Mouse (Mus musculus): Measurements from ENCODE around the gene Inhbe. TPM values are rescaled to one million over a fixed set of nuclear protein-coding genes. Genes with fewer than 3 reads are reported as not detected.

Gene Inhbe
- total RNA-seq, 2 experiments from 2014 or later: not detected

DNA sequence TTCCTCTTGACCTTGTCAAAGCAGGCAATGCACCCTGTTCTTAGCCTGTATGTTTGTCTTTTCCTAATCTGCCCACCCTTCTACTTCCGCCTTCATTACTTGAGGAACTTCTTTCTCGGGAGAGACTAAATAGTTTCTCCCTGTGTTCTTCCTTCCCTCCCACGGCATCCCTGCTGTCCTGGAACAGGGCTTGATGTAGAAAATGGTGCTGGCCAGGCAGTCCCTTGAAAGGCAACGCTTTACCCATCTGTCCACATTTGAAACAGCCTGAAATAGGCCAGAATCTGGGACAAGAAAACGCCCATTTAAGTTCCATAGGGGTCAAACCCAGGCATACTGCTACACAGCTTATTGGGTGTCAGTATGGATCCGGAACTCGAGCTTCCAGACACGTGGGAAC is 4.4 kb downstream of the Inhbe start:
- no peak for DNase-seq (ENCODE audit: low spot score)
- intact Hi-C loops (cut with DNase I): loop anchor here (5.0 kb wide), 1 partner anchor 87 kb away; no protein-coding TSS in a partner anchor

DNA sequence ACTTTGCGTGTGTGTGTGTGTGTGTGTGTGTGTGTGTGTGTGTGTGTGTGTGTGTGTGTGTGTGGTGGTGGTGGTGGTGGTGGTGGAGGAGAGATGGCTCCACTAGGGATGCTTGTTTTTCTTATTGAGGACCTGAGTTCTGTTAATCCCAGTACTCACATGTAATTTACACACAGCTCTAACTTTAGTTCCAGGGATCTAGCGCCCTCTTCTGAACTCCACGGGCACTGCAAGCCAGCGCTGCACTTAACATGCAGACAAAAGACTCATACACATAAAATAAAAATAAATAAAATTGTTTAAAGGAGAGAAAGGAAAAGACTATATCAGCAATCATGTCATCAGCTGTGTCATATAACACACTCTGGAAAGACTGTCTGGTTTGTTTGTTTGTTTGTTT is 5.3 kb downstream of the Inhbe start:
- intact Hi-C loops (cut with DNase I): no loop called here
- DNase-seq (ENCODE audit: low spot score): no peak

DNA sequence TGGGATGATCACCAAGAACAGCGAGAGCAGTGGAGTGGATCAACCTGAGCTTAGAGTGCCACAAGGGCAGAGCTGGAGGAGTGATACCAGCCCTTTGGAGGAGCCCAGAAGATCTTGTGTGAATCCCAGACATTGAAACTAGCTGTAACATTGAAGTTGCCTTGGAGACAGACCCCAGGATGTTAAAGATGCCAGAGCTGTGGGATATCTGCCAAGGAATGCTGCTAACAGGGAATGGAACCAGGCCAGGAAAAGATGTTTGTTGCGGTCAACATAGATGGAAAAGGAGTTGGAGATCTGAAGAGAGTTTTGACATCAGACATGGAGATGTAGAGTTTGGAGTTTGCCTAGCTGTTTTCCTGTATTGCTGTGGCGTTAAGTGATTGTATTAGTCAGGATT is 8.0 kb downstream of the Inhbe start:
- DNase-seq (ENCODE audit: low spot score): no peak
- intact Hi-C loops (cut with DNase I): no loop called here

GRCm38 (mm10) chr10:127343029-127343428 is 11.2 kb downstream of the Inhbe start:
- intact Hi-C loops (cut with DNase I): no loop called here
- DNase-seq (ENCODE audit: low spot score): no peak

DNA sequence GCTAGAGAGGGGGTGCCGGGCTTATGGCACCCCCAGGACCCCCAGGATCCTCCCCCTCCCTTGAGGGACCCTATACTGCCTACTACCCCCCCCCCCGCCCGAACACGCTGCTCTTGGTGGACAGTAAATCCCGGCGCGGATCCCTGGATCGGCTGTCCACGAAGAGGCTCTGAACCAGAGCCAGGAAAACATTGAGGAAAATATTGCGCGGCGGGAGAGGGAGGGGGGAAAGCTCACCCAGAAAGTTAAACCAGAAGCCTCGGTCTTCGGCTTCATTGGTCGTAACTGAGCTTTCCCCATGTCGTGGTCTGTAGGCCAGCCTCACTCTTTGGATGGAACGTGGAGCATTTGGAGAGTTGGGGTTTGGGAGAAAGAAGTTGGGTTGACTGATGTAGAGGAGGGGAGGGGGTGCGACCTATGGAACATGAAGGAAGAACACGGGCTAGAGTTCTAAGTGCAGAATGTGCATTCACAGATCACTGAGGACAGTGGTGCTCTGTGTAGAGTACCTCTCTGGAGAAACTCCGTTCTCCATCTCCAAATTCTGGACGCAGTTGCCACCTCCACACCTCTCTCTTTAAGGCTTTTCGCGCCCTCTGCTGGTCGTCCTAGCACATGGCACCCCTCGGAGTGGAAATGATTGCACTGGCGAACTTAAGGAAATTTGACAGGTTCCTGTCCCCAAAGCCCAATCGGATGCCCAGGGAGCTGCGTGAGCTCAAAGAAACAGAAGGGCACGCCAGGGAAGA is 12.1 kb downstream of the Inhbe start, which contains the start of gene Gli1:
Gli1 (minus strand) TSS at position 84 of the 749 bp plus-strand sequence.
- peak; percentile 64 for DNase-seq (ENCODE audit: low spot score)
- intact Hi-C loops (cut with DNase I): no loop called here

DNA sequence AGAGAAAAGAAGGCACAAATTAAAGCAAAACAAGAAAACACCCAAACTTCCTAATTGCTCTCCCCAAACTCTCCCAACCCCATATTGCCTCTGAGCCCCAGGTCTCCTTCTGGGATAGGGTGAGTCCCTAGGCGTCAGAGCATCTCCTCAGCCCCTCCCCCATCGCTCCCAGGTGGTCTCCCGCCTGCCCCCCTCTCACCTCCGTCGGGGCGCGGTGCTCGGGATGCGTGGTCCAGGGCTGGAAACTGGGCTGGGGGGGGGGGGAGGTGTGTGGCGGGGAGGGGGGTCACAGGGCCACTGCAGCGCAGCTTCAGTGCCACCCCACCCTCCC is 12.9 kb downstream of the Inhbe start:
- intact Hi-C loops (cut with DNase I): no loop called here
- DNase-seq (ENCODE audit: low spot score): no peak

DNA sequence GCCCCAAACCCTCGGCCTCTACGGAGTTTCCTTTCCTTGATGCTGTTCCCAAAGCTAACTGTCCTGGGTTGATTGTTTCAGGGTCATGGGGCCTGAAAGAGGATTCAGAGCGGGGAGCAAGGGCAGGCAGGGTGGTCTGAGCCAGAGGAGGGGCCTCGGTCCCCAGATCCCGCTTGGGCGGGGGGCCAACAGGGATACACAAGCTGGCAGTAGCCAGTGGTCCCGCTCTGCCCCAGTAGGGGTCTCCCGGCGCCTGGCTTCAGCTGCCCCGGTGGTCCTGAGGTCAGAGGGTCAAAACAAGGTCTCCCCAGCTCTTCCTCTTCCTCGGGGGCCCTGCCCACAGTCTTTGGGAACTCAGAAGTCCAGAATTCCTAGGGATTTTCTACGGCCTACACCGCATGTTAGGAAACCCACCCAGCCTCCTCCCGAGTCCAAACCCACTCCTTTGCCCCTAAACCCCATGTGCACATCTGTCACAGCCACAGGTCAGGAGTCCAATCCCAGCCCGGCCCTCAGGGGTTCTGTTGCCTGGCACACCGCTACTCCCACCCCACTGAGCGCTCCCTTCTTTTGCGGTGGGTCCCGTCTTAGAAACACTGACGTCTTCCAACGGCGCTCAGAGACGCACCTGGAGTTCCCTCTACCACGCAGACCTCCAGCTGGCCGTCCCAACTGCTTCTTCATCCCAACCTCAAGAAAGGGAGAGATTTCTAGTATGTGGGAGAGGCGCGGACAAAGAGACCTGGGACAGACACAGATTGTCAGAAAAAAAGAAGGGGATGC is 13.4 kb downstream of the Inhbe start:
- no peak for DNase-seq (ENCODE audit: low spot score)
- intact Hi-C loops (cut with DNase I): no loop called here

DNA sequence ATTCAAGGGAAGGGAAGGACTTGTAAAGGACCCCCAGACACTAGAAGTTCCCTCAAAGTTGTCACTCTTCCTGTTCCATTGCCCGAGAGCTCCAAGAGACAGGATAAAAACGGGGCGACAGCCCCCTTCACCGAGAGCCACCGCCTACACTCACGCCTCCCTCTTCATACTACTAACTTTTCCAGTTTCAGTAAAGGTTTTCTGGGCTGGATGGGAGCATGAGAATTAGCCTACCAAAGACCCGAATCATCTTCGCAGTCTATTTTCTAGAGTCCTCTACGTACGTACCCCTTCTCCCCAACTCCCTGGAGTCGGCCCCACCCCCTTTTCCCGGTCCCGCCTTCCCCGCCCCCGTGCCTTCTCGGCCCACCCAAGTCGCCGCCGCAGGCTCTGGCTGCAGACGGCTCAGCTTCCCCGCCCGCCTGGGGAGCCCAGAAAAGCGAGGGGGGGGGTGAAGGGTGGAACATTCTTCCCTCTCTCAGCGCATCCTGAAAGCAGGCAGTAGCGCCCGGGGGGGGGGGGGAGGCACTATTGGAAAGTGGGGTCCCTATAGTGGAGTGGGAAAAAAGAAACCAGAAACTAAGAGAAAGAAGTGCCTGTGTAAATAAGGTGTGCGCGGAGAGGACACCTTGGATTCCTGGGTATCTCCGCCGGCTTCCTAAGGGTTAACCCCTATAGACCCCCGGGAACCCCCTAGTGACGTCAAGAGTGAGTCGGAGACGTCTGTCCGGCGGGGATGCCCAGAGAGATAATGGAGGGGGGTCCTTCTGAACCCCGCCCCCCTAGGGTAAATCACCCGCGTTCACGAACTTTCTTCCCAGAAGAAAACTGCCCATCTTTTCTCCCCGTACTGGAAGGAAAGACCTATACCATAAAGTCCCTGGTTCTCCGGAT is 14.3 kb downstream of the Inhbe start:
- no peak for DNase-seq (ENCODE audit: low spot score)
- intact Hi-C loops (cut with DNase I): no loop called here

DNA sequence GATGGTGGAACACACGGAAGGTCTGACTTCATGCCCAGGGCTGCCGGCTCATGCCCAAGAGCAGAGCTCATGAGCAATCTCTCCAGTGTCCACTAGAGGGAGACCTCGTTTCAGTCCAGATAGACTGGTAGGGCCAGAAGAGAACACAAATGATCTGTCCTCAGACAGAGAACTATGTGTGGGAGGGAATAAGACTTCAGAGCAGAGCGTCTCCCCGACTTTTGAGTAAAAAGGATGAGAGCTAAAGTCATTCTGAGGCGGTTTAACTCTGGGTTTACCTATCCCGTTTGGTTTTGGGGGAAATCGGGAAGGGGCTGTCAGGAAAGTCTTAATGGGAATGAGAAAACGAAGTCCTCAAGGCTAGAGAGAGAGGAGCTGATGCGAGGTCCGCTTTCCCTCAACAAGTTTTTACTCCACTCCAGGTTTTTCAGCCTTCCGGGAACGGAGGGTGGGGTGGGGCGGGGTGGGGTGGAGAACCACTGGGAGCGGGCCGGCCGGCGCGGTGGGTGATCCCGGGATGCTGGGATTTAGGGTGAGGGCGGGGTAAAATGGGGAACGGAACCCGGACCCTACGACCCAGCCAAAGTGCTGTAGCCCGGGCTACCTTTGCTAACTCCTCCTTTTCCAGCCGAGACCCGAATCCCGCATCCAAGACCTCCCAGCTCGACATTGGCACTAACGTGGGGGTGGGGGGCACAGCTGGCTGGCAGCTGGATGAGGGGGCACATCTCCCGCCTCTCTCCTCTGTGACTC is 15.1 kb downstream of the Inhbe start:
- intact Hi-C loops (cut with DNase I): no loop called here
- peak; percentile 66 for DNase-seq (ENCODE audit: low spot score)

DNA sequence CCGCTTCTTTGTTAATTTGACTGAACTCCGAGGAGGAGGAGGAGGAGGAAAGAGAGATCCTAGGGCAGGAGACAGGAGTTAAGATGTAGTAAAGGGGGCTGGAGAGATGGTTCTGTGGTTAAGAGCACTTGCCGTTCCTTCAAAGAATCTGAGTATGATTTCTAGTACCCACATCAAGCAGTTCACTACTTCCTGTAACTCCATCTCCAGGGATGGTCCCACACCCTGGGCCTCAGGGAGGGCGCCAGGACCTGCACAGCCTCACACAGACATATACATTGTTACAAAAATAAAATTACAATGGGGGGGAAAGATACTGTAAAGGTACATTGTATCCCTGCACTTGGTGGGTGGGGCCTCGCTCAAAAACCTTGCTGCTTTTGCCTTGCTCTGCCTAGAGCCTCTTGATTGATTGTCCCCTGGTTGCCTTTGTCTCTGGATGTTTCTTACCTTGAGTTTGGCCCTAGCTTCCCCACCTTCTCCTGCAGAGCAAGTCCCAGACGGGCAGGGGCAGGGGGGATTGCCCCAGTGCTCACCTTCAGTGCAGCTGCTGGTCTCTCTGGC is 16.6 kb downstream of the Inhbe start:
- intact Hi-C loops (cut with DNase I): no loop called here
- DNase-seq (ENCODE audit: low spot score): no peak

DNA sequence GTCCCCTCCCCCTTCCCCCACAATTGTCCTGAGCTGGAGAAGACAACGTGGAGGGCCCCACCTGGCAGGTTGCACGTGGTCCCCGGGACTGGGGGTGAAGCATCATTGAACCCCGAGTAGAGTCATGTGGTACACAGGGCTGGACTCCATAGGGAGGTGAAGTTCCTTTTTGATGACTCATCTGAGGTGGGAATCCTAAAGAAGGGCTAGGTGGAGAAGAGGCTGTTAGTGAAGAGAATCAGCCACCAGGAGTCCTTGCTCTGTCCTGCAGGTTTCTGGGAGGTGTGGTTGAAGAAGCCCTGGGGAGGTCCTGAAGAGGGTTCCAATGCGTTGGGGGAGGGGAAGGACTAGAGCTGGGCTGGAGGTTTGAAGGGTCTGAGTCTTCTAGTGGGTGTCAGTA is 17.3 kb downstream of the Inhbe start:
- intact Hi-C loops (cut with DNase I): no loop called here
- DNase-seq (ENCODE audit: low spot score): no peak

GRCm38 (mm10) chr10:127335271-127335670 is 18.9 kb downstream of the Inhbe start:
- intact Hi-C loops (cut with DNase I): no loop called here
- DNase-seq (ENCODE audit: low spot score): no peak

DNA sequence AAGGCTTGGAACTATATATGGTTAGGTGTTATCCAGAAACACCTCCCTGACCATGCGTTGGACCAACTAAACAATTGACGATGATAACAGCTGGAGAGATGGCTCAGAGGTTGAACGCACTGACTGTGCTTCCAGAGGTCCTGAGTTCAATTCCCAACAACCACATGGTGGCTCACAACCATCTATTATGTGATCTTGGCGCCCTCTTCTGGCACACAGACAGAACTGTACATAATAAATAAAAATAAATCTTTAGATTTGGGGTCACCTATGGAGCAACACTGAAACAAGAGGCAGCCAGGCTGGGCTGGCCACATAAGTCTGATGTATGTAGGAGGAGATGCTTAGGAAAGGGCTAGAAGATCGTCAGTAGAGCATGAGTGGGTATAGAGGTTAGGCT is 21.1 kb downstream of the Inhbe start:
- intact Hi-C loops (cut with DNase I): no loop called here

DNA sequence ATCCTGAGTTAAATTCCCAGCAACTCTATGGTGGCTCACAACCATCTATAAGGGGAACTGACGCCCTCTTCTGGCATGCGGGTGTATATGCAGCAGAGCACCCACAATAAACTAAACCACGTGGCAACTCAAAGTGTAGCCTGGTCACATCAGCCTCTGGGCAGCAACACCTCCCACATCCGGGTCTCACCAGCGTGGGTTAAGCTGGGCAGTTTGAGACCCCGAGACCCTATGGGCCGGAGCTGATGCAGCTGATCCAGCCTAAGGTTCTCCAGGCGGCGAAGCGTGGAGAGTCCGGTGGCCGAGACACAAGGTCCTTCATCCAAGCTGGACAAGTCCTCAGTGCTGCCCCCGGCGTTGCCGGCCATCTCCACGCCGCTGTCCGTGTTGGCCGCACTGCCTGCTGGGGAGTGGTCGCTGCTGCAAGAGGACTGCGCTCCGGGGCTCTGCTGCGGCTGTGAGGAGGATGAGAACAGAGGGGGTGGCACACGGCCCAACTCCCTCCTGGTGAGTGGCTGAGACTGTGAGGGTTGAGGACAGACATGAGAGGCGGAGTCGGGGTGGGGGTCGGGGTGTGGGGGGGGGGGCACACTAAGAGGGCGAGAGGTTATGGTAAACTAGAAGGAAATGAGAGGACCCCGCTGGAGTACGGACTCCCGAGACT is 21.9 kb downstream of the Inhbe start:
- intact Hi-C loops (cut with DNase I): no loop called here
- DNase-seq (ENCODE audit: low spot score): no peak

More for the DNA sequence above, 21.1 kb downstream of the Inhbe start:
- no peak for DNase-seq (ENCODE audit: low spot score)

DNA sequence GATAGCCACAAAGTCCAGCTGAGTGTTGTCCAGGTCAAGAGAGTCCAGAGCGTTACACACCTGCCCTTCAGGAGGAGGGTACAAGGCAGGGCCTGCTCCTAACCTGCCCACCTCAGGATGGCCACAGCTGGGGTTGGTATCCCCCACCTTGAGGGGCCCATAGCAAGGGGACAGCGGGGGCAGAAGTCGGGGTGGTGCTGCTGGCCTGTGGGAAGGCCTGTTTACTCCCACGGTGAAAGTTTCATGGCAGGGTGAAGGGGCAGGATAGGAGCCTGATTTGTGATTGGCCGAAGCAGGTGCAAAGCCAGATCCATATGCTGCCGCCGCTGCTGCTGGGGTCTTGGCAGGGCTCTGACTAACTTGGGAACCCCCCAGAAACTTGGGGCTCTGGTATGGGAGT is 24.0 kb downstream of the Inhbe start:
- no peak for DNase-seq (ENCODE audit: low spot score)
- intact Hi-C loops (cut with DNase I): no loop called here

DNA sequence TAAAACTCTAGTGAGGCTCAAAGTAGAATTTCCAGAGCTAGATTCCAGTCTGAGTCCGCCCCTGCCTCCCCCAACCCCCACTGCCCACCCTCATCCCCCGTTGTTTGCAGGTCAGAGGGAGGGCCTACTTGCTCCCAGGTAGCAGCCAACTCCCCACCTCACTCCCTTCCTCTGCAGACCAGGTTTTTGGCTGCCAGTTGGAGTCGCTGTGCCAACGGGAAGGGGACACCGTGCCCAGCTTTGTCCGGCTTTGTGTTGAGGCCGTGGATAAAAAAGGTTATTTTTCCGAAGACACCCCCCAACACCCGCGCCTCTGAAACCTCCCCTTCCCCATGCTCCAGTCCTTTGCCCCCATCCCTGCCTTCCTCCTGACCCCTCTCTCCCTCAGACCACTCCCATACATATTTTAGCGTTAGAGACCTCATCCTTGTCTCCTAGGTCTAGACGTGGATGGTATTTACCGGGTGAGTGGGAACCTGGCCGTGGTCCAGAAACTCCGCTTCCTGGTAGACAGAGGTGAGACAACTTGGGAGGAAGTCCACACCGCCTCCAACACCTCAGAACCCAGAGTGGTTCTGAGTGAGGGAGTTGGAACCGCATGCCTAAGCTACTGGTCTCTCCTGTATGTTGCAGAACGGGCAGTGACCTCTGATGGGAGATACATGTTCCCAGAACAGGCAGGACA is 26.6 kb downstream of the Inhbe start:
- no peak for DNase-seq (ENCODE audit: low spot score)
- intact Hi-C loops (cut with DNase I): no loop called here

DNA sequence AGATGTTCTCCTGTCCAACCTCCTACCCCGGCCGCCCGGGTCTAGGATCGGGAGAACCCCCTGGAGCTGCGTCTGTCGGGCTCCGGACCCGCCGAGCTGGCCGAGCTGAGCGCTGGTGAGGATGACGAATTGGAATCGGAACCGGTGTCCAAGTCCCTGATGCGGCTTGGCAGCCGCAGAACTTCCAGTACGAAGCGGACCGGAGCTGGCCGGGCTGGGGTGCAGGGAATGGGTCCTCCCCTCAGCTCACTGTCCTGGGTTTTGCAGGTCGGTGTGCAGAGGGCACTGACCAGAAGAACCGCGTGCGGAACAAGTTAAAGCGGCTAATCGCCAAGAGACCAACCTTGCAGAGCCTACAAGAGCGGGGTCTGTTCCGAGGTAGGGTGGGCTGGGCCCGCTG is 27.4 kb downstream of the Inhbe start:
- DNase-seq (ENCODE audit: low spot score): no peak
- intact Hi-C loops (cut with DNase I): no loop called here

DNA sequence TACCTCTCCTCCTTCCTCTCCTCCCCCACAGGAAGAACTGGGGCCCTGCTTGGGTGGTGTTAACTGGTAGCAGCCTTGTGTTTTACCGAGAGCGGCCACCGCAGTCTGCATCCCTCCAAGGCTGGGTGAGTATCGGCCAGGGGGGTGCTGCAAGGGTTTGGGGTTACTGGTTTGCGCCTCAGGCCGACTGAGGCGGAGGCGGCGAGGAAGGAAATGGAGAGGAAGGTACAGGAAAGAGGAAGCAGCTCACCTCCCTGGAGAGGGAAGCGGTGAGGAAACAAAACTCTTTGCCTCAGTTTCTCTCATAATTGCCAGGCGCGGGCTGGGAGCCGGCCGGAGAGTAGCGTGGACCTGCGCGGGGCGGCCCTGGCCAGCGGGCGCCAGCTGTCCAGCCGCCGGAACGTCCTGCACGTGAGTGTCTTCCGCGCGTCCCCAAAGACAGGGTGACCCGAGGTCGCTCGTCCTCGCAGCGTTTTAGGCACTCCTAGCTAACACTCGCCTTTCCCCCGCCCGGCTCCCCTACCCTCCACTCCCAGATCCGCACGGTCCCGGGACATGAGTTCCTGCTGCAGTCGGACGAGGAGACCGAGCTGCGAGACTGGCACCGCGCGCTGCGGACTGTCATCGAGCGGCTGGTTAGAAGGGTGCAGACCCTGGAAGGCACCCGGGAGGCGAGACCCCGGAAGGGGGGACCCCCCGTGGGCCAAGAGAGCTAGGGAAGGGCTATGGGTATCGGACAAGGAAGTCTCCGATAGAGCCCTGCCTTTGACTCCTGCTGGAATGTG is 28.0 kb downstream of the Inhbe start:
- intact Hi-C loops (cut with DNase I): no loop called here

More for the DNA sequence above, 28.0 kb downstream of the Inhbe start:
- DNase-seq (ENCODE audit: low spot score): no peak

Data from heart, postnatal 25 days (tissue).